Mouse (Mus musculus) brain, embryonic 14.5 days (tissue): Measurements from ENCODE around the gene Micu2.

ENCODE experiments used
- CTCF ChIP-seq: fragments of 200-500 bp; IDR thresholded peaks from 2 replicates; pipeline ENCODE4 v1.5.1; 2012; ENCODE audit warnings: inconsistent platforms, mild to moderate bottlenecking, moderate library complexity, borderline replicate concordance; ENCODE audit not compliant: insufficient read depth, insufficient read length; ENCODE audit errors: extremely low read depth
- POLR2A ChIP-seq: fragments of 200-500 bp; IDR thresholded peaks from 2 replicates; pipeline ENCODE4 v1.6.1; 2012; ENCODE audit warnings: mild to moderate bottlenecking, inconsistent platforms, borderline replicate concordance; ENCODE audit not compliant: poor library complexity, insufficient read depth, insufficient read length, severe bottlenecking; ENCODE audit errors: extremely low read depth

- no peak for TF ChIP-seq POLR2A
- no peak for TF ChIP-seq CTCF
These were observed 97.1 kb downstream of the Micu2 start for GRCm38 (mm10) chr14:57901998-57902397.
